Mouse (Mus musculus): ENCODE measurements around the gene Metap1.

The Metap1 gene

GRCm38 (mm10) chr3:138489327-138490033 is at the start of gene Metap1:
Gene Metap1 (minus strand): TSS chr3:138489515.
- DNase-seq (ENCODE audit: extremely low spot score, low read depth, low spot score): peak; percentile 56

DNA sequence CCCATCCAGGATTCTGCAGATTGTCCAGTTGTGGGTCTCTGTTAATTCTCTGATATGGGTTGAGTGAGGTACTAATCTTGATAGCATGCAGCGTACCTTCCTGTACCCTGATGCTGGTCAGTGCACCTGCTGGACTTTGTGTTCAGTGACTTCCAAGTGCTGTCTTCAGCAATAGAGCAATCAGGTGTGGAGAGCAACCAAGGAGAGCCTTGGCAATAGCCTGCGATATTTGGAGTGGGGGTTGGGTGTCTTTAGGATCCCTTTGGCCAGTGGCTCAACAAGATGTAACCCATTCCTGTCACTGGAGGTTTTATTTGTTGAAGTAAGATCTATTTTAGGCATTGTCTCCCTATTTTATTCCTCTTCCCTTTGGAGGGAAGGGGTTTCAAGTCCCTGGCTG is 46.7 kb upstream of the Metap1 start:
- no peak for DNase-seq (ENCODE audit: extremely low spot score, low read depth, low spot score)

DNA sequence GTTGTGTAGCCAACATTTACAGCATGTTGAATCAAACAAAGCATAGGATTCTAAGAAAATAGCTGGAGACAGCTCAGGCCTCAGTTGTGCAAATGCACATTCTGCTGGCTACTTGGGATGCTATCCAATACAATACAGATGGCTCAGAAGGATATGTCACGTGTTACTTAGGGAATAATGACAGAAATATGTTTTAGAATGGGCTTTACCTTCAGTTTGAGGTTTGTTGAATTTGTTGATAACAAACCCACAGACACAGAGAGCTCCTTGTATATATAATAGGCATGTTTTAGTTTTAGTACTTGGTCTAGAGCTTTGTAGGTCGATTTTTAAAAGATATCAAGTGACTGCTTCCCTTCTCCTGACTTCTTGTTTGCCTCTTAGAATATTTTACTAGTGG is 43.4 kb upstream of the Metap1 start:
- no peak for DNase-seq (ENCODE audit: extremely low spot score, low read depth, low spot score)

DNA sequence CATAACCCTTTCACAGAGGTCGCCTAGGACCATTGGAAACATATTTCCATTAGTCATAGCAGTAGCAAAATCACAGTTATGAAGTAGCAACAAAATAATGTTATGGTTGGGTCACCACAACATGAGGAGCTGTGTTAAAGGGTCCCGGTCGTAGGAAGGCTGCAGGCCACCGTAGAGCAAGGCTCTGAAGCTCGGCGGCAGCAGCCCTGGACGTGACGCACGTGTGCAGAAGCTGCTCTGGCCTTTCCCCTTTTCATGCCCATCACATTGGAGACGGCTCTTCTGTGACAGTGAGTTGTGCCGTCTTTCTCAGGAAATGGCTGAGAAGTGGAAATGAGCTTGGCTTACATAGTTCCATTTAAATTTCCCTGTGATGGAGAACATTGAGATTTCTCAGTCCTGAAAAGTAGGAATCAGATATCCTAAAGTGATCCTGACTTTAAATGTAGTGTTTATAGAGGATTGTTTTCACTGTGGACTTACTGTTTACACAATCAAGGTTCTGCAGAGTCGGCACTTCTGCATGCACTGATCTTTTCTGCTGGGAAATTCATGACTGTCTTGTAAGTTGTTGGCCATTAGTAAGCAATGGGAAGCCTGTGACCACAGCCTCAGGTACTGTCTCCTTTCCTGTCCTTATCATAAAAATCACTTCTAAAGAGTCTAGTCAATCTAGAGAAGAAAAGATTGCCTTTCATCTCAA is 42.3 kb upstream of the Metap1 start:
- DNase-seq (ENCODE audit: extremely low spot score, low read depth, low spot score): no peak

- DNase-seq (ENCODE audit: extremely low spot score, low read depth, low spot score): no peak
These were observed 41.5 kb upstream of the Metap1 start for GRCm38 (mm10) chr3:138530578-138531478.

DNA sequence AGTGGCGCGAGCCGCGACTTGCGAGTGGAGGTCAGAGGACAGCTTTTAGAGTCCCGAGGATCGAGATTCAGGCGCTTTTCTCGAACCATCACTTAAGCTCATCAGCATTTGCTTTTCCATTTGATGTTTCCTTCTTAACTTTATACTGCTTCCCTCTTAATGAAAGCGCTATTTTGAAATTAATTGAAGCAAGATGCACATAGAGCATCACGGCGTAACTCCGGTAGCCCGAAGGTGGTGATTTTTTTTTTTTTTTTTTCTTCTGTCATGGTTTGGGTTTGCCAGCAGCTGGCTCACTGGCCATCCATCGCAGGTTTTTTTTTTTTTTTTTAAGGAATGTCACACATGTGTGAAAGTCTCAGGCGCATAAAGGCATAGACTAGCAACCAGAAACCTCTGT is 39.0 kb upstream of the Metap1 start:
- DNase-seq (ENCODE audit: extremely low spot score, low read depth, low spot score): no peak

GRCm38 (mm10) chr3:138527667-138528231 is 38.4 kb upstream of the Metap1 start:
- DNase-seq (ENCODE audit: extremely low spot score, low read depth, low spot score): no peak

- DNase-seq (ENCODE audit: extremely low spot score, low read depth, low spot score): peak; percentile 92
These were observed 37.8 kb upstream of the Metap1 start for GRCm38 (mm10) chr3:138526916-138527666.

DNA sequence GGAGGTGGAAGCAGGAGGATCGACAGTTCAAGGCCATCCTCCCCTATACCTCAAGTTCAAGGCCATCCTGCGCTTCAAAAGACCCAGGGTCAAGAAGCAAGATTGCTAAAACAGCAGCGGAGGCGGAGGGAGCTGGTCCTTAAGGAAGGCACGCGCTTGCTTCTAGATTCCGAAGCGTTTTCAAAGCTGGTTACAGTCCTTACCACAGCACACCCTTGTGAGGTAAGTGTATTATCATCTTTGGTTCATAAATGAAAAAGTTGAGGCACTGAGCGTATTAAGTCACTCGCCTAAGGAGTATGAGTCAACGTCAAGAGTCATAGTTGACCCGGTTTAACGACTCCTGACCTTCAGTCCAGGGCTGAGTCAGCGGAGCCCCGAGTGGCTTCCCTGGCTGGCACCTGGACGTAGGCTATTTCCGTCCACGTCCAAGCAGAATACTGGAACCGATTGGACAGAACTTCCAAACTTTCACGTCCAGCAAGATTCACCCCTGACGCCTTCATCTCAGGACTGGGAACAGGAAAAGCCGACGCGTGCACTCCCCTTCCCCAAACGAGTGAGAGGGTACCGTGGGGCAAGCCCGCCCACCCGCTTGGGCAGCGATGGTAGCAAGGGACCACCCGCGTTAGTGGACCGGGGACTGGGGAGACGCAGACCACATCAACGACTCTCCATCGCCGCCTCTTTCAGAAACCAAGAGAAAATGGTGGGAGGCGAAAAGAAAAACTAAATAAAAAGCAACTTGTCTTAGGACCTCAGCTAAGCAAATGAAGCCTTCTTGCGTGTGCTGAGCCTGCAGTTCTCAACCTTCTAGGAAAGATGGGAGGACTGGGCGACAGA is 37.0 kb upstream of the Metap1 start, which contains the start of gene Eif4e:
Eif4e (plus strand) TSS at position 107 of the 843 bp plus-strand sequence.
- no peak for DNase-seq (ENCODE audit: extremely low spot score, low read depth, low spot score)

DNA sequence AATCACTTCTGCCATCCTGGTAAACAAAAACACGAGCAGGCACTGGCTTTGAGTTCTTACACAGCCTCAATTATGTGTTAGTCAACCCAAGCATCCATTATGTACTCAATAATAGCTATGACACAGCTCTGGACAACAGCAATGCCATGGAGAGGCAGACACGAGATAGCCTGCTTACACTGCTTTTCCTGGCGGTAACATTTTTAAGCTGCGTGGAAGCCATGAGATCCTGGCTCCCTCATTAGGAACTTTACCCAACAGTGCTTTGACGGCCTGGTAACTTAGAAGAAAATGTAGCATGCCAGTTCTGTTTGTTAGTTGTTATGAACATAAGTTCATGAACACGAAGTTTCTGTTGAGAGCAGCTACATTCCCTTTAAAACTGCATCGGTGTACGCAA is 36.2 kb upstream of the Metap1 start:
- DNase-seq (ENCODE audit: extremely low spot score, low read depth, low spot score): no peak

DNA sequence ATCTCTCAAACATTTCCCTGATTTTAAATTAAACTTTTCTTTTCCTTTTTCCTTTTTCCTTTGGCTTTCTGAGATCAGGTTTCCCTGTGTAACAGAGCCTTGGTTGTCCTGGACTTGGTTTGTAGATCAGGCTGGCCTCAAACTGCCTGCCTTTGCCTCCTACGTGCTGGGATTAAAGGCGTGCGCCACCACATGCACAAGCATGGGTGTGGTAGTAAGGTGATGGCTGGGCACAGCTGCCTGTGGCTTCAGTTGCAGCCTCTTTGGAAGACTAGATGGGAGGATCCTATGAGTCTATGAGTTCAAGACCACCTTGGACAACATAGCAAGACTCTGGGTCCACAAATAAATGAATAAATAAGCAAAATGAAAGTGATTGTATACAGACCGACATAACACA is 34.6 kb upstream of the Metap1 start:
- no peak for DNase-seq (ENCODE audit: extremely low spot score, low read depth, low spot score)

GRCm38 (mm10) chr3:138519218-138519617 is 29.9 kb upstream of the Metap1 start:
- DNase-seq (ENCODE audit: extremely low spot score, low read depth, low spot score): no peak

DNA sequence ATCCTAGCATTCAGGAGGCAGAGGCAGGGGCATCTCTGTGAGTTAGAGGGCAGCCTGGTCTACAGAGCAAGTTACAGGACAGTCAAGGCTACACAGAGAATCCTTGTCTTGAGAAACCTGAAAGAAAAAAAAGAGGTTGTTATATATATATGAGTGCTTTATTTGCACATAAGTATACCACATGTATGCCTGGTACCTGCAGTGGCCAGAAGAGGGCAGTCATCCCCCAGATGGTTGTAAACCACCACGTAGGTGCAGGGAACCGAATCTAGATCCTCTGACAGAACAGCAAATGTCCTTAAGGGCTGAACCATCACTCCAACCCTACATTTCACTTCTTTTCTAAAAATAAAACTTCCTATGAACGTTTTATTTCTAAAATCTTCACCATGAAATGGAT is 28.6 kb upstream of the Metap1 start:
- no peak for DNase-seq (ENCODE audit: extremely low spot score, low read depth, low spot score)

DNA sequence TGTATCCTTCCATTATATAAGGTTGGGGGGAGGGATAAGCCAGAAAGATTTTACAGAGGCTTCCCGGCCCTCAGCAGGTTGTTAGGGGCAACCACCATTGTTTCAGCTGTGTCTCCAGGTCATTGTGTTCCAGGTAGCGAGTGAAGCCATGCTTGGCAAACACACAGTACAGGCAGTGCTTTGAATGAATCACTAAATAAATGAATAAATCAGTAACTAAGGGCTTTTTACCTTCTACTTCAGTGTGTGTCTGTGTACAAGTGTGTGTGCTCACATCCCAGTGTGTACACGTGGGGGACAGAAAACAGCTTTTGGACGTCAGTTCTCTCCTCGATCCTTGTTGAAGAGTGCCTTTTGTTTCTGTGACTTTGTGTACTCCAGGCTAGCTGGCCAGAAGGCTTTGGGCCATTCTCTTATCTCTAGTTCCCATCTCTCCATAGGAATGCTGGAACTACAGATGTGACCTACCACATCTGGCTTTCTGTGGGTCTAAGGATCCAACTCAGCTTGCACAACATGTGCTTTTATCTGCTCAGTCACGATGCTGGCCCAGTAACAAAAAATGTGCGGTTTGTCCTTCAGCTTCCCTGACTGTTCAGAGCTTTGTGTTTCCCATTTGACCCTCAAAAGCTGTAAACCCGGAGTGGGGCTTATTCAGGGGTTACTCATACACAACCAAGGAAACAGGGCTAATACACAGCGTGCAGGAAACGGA is 26.5 kb upstream of the Metap1 start:
- DNase-seq (ENCODE audit: extremely low spot score, low read depth, low spot score): no peak

DNA sequence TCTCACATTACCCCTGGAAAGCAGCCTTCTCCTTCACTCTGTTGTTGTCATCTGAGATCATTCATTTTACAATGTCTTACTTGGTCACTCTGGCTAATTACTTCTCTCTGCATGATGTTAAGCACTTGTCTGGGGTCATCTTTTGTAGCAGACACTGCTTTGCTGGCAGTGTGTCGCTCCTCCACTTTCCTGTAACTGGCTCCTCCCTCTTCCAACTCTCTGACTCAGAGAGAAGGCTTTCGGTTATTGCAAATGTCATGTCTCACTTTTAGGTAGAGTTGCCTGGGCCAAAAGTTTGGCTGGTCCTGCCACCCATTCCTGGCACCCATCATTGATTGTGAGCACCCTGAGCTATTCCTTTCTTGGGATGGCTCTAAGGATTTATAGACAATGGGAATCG is 25.4 kb upstream of the Metap1 start:
- no peak for DNase-seq (ENCODE audit: extremely low spot score, low read depth, low spot score)

DNA sequence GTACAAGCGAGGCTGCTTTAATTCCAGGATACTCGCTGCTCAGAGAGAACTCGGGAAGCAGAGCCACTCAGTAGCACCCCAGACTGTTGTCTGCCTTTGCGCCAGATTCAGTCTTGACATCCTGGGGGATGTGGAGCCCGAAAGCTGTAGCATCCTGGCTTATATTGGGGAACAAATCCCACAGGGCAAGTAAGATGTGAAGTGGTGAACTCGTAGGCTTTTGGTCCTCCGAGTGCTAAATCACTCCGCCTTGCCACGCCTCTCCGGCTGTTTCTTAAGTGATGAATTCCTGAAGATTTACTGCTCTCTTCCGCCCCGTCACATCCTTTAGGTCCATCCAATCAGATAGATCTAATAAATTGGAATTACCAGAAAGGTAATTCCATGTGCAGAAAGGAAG is 23.9 kb upstream of the Metap1 start:
- no peak for DNase-seq (ENCODE audit: extremely low spot score, low read depth, low spot score)

DNA sequence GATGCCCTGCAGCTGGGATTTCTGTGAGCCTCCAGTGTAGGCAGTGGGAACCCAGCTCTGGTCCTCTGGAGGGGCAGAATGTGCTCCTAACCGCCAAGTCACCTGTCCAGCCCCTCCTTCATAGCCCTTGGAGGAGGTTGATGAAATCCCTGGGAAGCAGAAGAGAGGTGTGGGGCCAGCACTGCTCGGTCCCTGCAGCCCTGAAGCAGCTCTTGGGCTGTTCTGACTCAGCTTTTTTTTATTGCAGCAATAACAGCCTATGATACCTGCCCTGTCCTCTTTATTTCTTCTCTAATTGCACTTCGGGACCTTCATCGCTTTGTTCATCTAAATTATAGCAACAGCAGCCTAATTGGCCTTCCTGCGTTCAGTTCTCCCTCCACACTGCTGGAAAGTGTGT is 21.2 kb upstream of the Metap1 start:
- no peak for DNase-seq (ENCODE audit: extremely low spot score, low read depth, low spot score)

GRCm38 (mm10) chr3:138509581-138509980 is 20.3 kb upstream of the Metap1 start:
- DNase-seq (ENCODE audit: extremely low spot score, low read depth, low spot score): no peak

DNA sequence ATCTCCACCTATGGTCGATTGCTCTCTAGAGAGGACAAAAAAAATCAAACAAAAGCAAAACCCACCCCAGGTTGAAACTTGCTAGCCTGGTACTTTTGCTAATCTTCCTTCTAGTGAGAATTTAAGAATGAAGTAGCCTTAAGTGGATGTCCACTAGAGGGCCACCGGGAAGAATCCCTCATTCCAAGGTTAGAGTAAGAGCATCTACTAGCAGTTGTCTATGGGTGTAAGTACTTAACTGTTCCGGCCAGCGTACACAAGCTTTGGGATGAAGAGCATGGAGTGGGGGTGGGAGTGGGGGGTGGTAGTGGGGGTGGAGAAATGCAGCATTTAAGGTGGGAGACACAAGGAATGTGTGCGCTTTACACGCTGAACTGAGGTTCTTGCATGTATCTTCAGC is 17.4 kb upstream of the Metap1 start:
- DNase-seq (ENCODE audit: extremely low spot score, low read depth, low spot score): no peak
